ENCODE assay signal across 8 mouse cellular contexts in the genomic region with DNA sequence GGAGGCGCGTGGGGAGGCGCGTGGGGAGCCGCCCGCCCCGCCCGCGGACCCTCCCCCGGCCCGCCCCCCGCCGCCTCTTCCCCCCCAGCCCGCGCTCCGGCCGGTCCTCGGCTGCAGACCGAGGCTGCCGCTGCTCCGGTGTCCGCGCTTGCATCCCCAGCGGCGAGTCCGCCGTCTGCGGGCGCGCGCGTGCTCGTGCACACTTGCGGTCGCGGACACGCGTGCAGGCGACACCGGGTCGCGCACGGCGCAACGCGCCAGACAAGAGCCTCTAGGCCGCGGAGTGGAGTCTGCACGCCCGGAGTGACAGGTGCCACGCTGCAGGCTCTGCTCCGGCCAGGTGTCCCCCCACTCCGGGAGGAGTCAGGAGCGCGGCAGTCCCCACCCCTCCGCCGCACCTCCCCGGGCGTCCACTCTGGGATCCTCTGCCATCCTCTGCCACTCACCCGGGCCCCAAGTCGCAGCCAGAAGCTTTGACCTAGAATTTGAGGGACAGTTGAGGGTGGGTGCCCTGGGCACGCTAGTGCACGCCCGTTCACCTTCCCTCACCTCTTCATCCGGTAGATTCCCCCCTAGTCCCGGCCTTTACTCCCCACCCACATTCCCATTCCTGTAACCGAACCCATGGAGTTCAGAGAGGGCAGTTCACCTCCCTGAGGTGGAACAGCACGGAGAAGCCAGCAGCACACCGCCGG. TPM values are rescaled to one million over a fixed set of nuclear protein-coding genes. Genes with fewer than 3 reads are reported as not detected.
DNase-seq lines count a peak whose midpoint lies in the region; ATAC-seq and TF ChIP-seq lines count a peak whose summit lies in the region.

No protein-coding gene starts in this region.

- no peaks in the 10 kb centered on the region for H3K36me3 ChIP-seq in intestine, embryonic 16.5 days (ENCODE audit: control insufficient read depth, insufficient read depth, low read length)
- H3K36me3 ChIP-seq in limb, embryonic 14.5 days (ENCODE audit: control insufficient read depth, insufficient read depth, low read length) = no peaks in the 10 kb centered on the region
- H3K36me3 ChIP-seq in neural tube, embryonic 11.5 days (ENCODE audit: control insufficient read depth, insufficient read depth, low read length) = no peaks in the 10 kb centered on the region

- peak overlapping the region; percentile 94 for H3K27ac ChIP-seq in intestine, embryonic 16.5 days (ENCODE audit: low read length)
- H3K27ac ChIP-seq in limb, embryonic 14.5 days (replicated peaks; ENCODE audit: low read depth, low read length) = peak overlapping the region; percentile 85
- H3K27ac ChIP-seq in neural tube, embryonic 11.5 days (ENCODE audit: low read depth, low read length) = peak overlapping the region; percentile 77

- WGBS in intestine, embryonic 16.5 days = 3% methylated on average over 57 of the region's 70 CpGs
- 2% methylated on average over 21 of the region's 70 CpGs for WGBS in limb, embryonic 14.5 days
- WGBS in neural tube, embryonic 11.5 days = under 1% methylated on average over 55 of the region's 70 CpGs

- peak; percentile 78 for DNase-seq in layer of hippocampus, adult 11-12 months (ENCODE audit: low spot score)
- DNase-seq in layer of hippocampus, adult 9-10 months (ENCODE audit: low spot score) = no peak
- DNase-seq in cerebellum, adult 11-12 months = peak; percentile 92
- peak; percentile 52 to 67 for DNase-seq in gastrocnemius, adult 8-10 months (ENCODE audit: low spot score in 2 of 2)
- no peak for DNase-seq in limb, embryonic 14.5 days (ENCODE audit: low spot score)
- DNase-seq in neural tube, embryonic 11.5 days (ENCODE audit: low spot score) = peak; percentile 59
- DNase-seq in thymus, postnatal 0 days (ENCODE audit: low spot score) = peak; percentile 48

- peaks cover 37% of the 10 kb centered on the region for H3K4me1 ChIP-seq in intestine, embryonic 16.5 days (ENCODE audit: control insufficient read depth, insufficient read depth, low read length)
- peaks cover 21% of the 10 kb centered on the region for H3K4me1 ChIP-seq in limb, embryonic 14.5 days (ENCODE audit: control insufficient read depth, insufficient read depth, low read length)
- peaks cover 17% of the 10 kb centered on the region for H3K4me1 ChIP-seq in neural tube, embryonic 11.5 days (ENCODE audit: control insufficient read depth, insufficient read depth, low read length)

- TF ChIP-seq POLR2A in limb, embryonic 14.5 days (IDR thresholded peaks at IDR 0.05; ENCODE audit: borderline replicate concordance, extremely low read depth, insufficient read depth, insufficient read length) = no peak

- H3K27me3 ChIP-seq in intestine, embryonic 16.5 days (replicated peaks; ENCODE audit: control insufficient read depth, insufficient read depth, low read length) = peaks cover 8% of the 10 kb centered on the region; the same call in 1 of the 2 replicates
- H3K27me3 ChIP-seq in limb, embryonic 14.5 days (ENCODE audit: control insufficient read depth, insufficient read depth, low read length) = 0 out of 2 replicates have a peak, but pooled peaks cover 4% of the 10 kb centered on the region
- peaks cover 40% of the 10 kb centered on the region for H3K27me3 ChIP-seq in neural tube, embryonic 11.5 days (ENCODE audit: control insufficient read depth, insufficient read depth, low read length)

- H3K4me2 ChIP-seq in intestine, embryonic 16.5 days (ENCODE audit: low read depth, low read length) = peak overlapping the region; percentile 93
- H3K4me2 ChIP-seq in limb, embryonic 14.5 days (replicated peaks; ENCODE audit: low read depth, low read length, severe bottlenecking) = peak overlapping the region; percentile 75
- peak overlapping the region; percentile 88 for H3K4me2 ChIP-seq in neural tube, embryonic 11.5 days (ENCODE audit: low read depth)

- ATAC-seq in intestine, embryonic 16.5 days = no peak
- peak; percentile 23 for ATAC-seq in limb, embryonic 14.5 days (ENCODE audit: low FRiP score, low read depth)
- no peak for ATAC-seq in neural tube, embryonic 11.5 days (ENCODE audit: insufficient read depth, low FRiP score, low TSS enrichment)

- H3K9ac ChIP-seq in intestine, embryonic 16.5 days (ENCODE audit: low read depth, low read length) = peak overlapping the region; percentile 79
- H3K9ac ChIP-seq in limb, embryonic 14.5 days (ENCODE audit: low read depth, low read length, severe bottlenecking) = peak overlapping the region; percentile 81
- H3K9ac ChIP-seq in neural tube, embryonic 11.5 days (ENCODE audit: low read length) = peak overlapping the region; percentile 90

- no peaks in the 10 kb centered on the region for H3K9me3 ChIP-seq in intestine, embryonic 16.5 days (ENCODE audit: control insufficient read depth, low read length)
- no peaks in the 10 kb centered on the region for H3K9me3 ChIP-seq in limb, embryonic 14.5 days (ENCODE audit: control insufficient read depth, low read length)
- no peaks in the 10 kb centered on the region for H3K9me3 ChIP-seq in neural tube, embryonic 11.5 days (ENCODE audit: control insufficient read depth, low read length)

- peak overlapping the region; percentile 77 for H3K4me3 ChIP-seq in intestine, embryonic 16.5 days (ENCODE audit: low read length)
- peak overlapping the region; percentile 77 for H3K4me3 ChIP-seq in limb, embryonic 14.5 days (replicated peaks; ENCODE audit: low read length)
- peak overlapping the region; percentile 86 for H3K4me3 ChIP-seq in neural tube, embryonic 11.5 days (ENCODE audit: low read depth, low read length)

RNA-seq across cellular contexts. Expression of a gene that starts 24.5 kb away (rescaled TPM):
- 100 to 1,000 TPM; 223 to 267 (median 235) TPM for total RNA-seq in gastrocnemius, adult 8-10 months (2022)
- 49.8 and 55.8 TPM in 2 replicates for polyA plus RNA-seq in intestine, embryonic 16.5 days (2015; fragmentation: Nextera tagmentation; extraction: Ambion mirVana)
- polyA plus RNA-seq in limb, embryonic 14.5 days (2012; rRNA removed) = 38.1 and 56.4 TPM in 2 replicates
- 97.3 and 98.9 TPM in 2 replicates for polyA plus RNA-seq in limb, embryonic 14.5 days (2014; fragmentation: Nextera tagmentation; extraction: Ambion mirVana)
- 16.8 TPM in 2 replicates for polyA plus RNA-seq in neural tube, embryonic 11.5 days (2014; fragmentation: Nextera tagmentation; extraction: Ambion mirVana)
- 21.5 and 21.9 TPM in 2 replicates for polyA plus RNA-seq in thymus, postnatal 0 days (2015; fragmentation: Nextera tagmentation; extraction: Ambion mirVana)

RNA-seq across cellular contexts. Expression of a gene that starts 38.1 kb away (rescaled TPM):
- total RNA-seq in gastrocnemius, adult 8-10 months (2022) = not detected
- polyA plus RNA-seq in intestine, embryonic 16.5 days (2015; fragmentation: Nextera tagmentation; extraction: Ambion mirVana) = 426 and 504 TPM in 2 replicates
- polyA plus RNA-seq in limb, embryonic 14.5 days (2012; rRNA removed) = 7.5 and 7.8 TPM in 2 replicates
- 4.3 and 4.6 TPM in 2 replicates for polyA plus RNA-seq in limb, embryonic 14.5 days (2014; fragmentation: Nextera tagmentation; extraction: Ambion mirVana)
- 1.9 and 3.5 TPM in 2 replicates for polyA plus RNA-seq in neural tube, embryonic 11.5 days (2014; fragmentation: Nextera tagmentation; extraction: Ambion mirVana)
- polyA plus RNA-seq in thymus, postnatal 0 days (2015; fragmentation: Nextera tagmentation; extraction: Ambion mirVana) = 12.5 and 14.0 TPM in 2 replicates

RNA-seq across cellular contexts. Expression of a gene that starts 42.2 kb away (rescaled TPM):
- 1 to 10 TPM in 2 of 4 experiments, under 1 TPM in 1, not detected in 1; 0.43 to 1.1 (median 1.1) TPM for total RNA-seq in gastrocnemius, adult 8-10 months (2022)
- polyA plus RNA-seq in intestine, embryonic 16.5 days (2015; fragmentation: Nextera tagmentation; extraction: Ambion mirVana) = 0.55 and 1.8 TPM in 2 replicates
- polyA plus RNA-seq in limb, embryonic 14.5 days (2012; rRNA removed) = 6.8 and 9.5 TPM in 2 replicates
- 0.99 and 1.2 TPM in 2 replicates for polyA plus RNA-seq in limb, embryonic 14.5 days (2014; fragmentation: Nextera tagmentation; extraction: Ambion mirVana)
- 0.97 and 1.3 TPM in 2 replicates for polyA plus RNA-seq in neural tube, embryonic 11.5 days (2014; fragmentation: Nextera tagmentation; extraction: Ambion mirVana)
- 0.72 and 1.5 TPM in 2 replicates for polyA plus RNA-seq in thymus, postnatal 0 days (2015; fragmentation: Nextera tagmentation; extraction: Ambion mirVana)

RNA-seq across cellular contexts. Expression of a gene that starts 46.7 kb away (rescaled TPM):
- total RNA-seq in gastrocnemius, adult 8-10 months (2022) = 1 to 10 TPM in 2 of 4 experiments, under 1 TPM in 2; 0.59 to 1.8 (median 1.1) TPM
- 2.9 and 3.7 TPM in 2 replicates for polyA plus RNA-seq in intestine, embryonic 16.5 days (2015; fragmentation: Nextera tagmentation; extraction: Ambion mirVana)
- polyA plus RNA-seq in limb, embryonic 14.5 days (2012; rRNA removed) = 4.3 and 5.0 TPM in 2 replicates
- 1.1 and 2.9 TPM in 2 replicates for polyA plus RNA-seq in limb, embryonic 14.5 days (2014; fragmentation: Nextera tagmentation; extraction: Ambion mirVana)
- polyA plus RNA-seq in neural tube, embryonic 11.5 days (2014; fragmentation: Nextera tagmentation; extraction: Ambion mirVana) = 1.7 and 3.0 TPM in 2 replicates
- 2.3 TPM in 2 replicates for polyA plus RNA-seq in thymus, postnatal 0 days (2015; fragmentation: Nextera tagmentation; extraction: Ambion mirVana)

RNA-seq across cellular contexts. Expression of a gene that starts 46.8 kb away (rescaled TPM):
- total RNA-seq in gastrocnemius, adult 8-10 months (2022) = 10 to 100 TPM; 46.5 to 50.1 (median 47.4) TPM
- 102 and 109 TPM in 2 replicates for polyA plus RNA-seq in intestine, embryonic 16.5 days (2015; fragmentation: Nextera tagmentation; extraction: Ambion mirVana)
- 54.3 and 66.7 TPM in 2 replicates for polyA plus RNA-seq in limb, embryonic 14.5 days (2012; rRNA removed)
- 60.0 and 63.7 TPM in 2 replicates for polyA plus RNA-seq in limb, embryonic 14.5 days (2014; fragmentation: Nextera tagmentation; extraction: Ambion mirVana)
- polyA plus RNA-seq in neural tube, embryonic 11.5 days (2014; fragmentation: Nextera tagmentation; extraction: Ambion mirVana) = 64.1 and 76.1 TPM in 2 replicates
- polyA plus RNA-seq in thymus, postnatal 0 days (2015; fragmentation: Nextera tagmentation; extraction: Ambion mirVana) = 71.3 and 78.7 TPM in 2 replicates

Comparison
In these comparisons a context has a peak if more than half of its experiments do, and no peak if none do; other contexts are left out.
1. DNase-seq: peak in layer of hippocampus, adult 11-12 months (single experiment), cerebellum, adult 11-12 months (single experiment), gastrocnemius, adult 8-10 months (2 of 2), neural tube, embryonic 11.5 days (single experiment) and thymus, postnatal 0 days (single experiment); none in layer of hippocampus, adult 9-10 months (single experiment) and limb, embryonic 14.5 days (single experiment).
2. RNA of a gene that starts 38.1 kb away (polyA plus RNA-seq): 426 to 504 TPM in intestine, embryonic 16.5 days; 12.5 to 14.0 TPM in thymus, postnatal 0 days, 4.3 to 7.8 TPM in limb, embryonic 14.5 days and 1.9 to 3.5 TPM in neural tube, embryonic 11.5 days; every median in the first group is over 10 times any median in the second.
3. Peak in every context shown above with its lines, with median percentiles within 50 percentile points of each other: H3K27ac ChIP-seq, H3K4me2 ChIP-seq, H3K4me3 ChIP-seq and H3K9ac ChIP-seq.